Mouse (Mus musculus): ENCODE data around the gene Tbrg1. TPM values are rescaled to one million over a fixed set of nuclear protein-coding genes. Genes with fewer than 3 reads are reported as not detected.

Tbrg1 gene
- polyA plus RNA-seq (2015; fragmentation: Nextera tagmentation; extraction: Ambion mirVana), result 65.9 and 72.0 TPM in 2 replicates

DNA sequence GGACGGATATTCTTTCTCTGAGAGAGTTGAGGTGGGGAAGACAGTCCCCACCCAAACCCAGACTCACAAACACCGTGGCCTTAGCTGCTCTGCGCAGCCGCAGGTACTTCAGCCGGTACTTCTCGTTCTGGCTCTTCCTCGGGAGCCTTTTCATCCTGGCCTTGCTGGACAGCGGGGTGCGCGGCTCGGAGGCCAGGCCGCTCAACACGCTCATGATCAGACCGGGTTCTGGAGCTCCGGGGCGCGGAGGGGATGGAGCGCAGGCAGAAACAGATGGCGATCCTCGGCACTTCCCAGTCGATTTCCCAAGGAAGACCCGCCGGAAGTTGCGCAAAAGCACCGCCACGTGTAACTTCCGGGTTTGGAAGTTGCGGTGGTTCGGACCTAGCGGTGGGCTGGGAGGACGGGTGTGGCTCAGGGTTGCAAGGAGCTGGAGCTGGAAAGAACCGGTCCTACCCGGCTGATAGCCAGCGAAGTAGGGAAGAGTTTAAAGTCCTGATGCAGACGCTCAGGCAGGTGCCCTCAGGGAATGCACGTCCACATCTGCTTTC lies at the start of gene Tbrg1:
Tbrg1 (minus strand) TSS at position 382 of the 551 bp plus-strand sequence.
- peak within 1 kb of the TSS; percentile 69 for H3K4me2 ChIP-seq
- under 1% methylated on average over 36 of the region's 36 CpGs for WGBS (ENCODE audit: insufficient replicate concordance)
- ATAC-seq (ENCODE audit: low read depth) (peak; percentile 92), DNase-seq (peak; percentile 76)
- peak within 1 kb of the TSS; percentile 85 for H3K9ac ChIP-seq
- peaks cover 14% of the 10 kb centered on the region for H3K4me1 ChIP-seq (replicated peaks)
- H3K36me3 ChIP-seq, result peaks cover 25% of the 10 kb centered on the region
- H3K9me3 ChIP-seq (replicated peaks), result no peaks in the 10 kb centered on the region
- H3K27ac ChIP-seq, result peak within 1 kb of the TSS; percentile 85
- H3K27me3 ChIP-seq, result no peaks in the 10 kb centered on the region
- peak within 1 kb of the TSS; percentile 84 for H3K4me3 ChIP-seq (replicated peaks)

DNA sequence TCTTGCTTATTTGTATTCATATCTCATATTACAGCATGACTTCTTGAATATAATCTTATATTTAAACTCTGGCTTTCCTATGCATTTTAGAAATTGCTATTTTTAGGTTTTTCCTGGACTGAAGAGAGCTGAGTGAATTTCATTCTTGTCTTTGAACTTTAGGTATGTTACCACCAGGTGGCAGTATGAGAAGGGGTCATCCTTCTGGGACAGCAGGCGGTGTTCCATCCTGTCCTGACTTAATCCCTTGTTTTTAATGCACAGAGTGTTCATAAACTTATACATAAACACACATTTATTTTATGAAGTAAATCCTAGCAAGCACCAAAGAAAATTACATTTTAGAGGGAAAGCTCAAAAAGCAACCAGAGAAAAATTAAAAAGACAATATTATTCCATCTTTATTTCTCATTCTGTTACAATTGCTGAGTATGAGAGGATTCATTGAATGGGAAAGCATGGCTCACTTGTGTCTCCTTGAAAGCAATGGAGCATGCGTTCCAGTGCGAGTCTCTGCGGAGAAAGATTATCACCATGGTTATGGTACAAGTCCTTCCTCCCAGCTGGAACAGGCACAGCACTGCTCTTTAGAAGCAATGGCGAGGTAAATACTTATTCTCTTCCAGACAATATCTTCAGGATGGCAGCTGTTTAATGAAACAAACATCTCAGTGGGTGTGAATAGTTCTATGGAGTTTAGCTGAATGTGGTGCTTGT lies 33.0 kb upstream of the Tbrg1 start:
- no peaks in the 10 kb centered on the region for H3K4me1 ChIP-seq (replicated peaks)
- no peak for DNase-seq
- no peaks in the 10 kb centered on the region for H3K9me3 ChIP-seq (replicated peaks)
- WGBS (ENCODE audit: insufficient replicate concordance), result 51% methylated on average over 5 of the region's 5 CpGs
- H3K9ac ChIP-seq, result no peak overlapping the region
- H3K36me3 ChIP-seq, result no peaks in the 10 kb centered on the region
- H3K27me3 ChIP-seq, result no peaks in the 10 kb centered on the region
- H3K4me3 ChIP-seq (replicated peaks), result no peak overlapping the region
- no peak overlapping the region for H3K4me2 ChIP-seq
- no peak overlapping the region for H3K27ac ChIP-seq
- ATAC-seq (ENCODE audit: low read depth), result no peak

DNA sequence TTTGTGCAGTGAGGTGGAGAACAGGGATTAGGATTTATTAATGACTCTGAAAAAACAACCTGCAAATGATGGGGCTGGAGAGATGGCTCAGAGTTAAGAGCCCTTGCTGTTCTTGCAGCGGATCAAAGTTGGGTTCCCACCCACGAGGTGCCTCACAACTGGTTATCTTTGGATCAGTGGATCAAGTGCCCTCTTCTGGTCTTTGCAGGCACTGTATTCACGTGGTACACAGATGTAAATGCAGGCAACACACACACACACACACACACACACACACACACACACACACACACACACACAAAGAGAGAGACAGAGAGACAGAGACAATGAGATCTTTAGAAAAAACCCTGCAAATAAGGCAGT lies 30.8 kb upstream of the Tbrg1 start:
- Histone ChIP-seq H3K4me1 (replicated peaks) (no peaks in the 10 kb centered on the region), H3K27ac (no peak overlapping the region), H3K36me3 (no peaks in the 10 kb centered on the region), H3K9me3 (replicated peaks) (no peaks in the 10 kb centered on the region), H3K4me2 (no peak overlapping the region), H3K4me3 (replicated peaks) (no peak overlapping the region), H3K9ac (no peak overlapping the region), H3K27me3 (no peaks in the 10 kb centered on the region)
- 24% methylated on average over 3 of the region's 3 CpGs for WGBS (ENCODE audit: insufficient replicate concordance)
- DNase-seq (no peak), ATAC-seq (ENCODE audit: low read depth) (no peak)

GRCm38 (mm10) chr9:37687288-37687940 lies 30.3 kb upstream of the Tbrg1 start:
- Histone ChIP-seq H3K4me3 (replicated peaks) (no peak overlapping the region), H3K4me1 (replicated peaks) (no peaks in the 10 kb centered on the region), H3K9ac (no peak overlapping the region), H3K27ac (no peak overlapping the region), H3K27me3 (no peaks in the 10 kb centered on the region), H3K9me3 (replicated peaks) (no peaks in the 10 kb centered on the region), H3K36me3 (no peaks in the 10 kb centered on the region), H3K4me2 (no peak overlapping the region)
- DNase-seq, result no peak
- WGBS (ENCODE audit: insufficient replicate concordance), result 47% methylated on average over 3 of the region's 3 CpGs
- ATAC-seq (ENCODE audit: low read depth), result no peak

DNA sequence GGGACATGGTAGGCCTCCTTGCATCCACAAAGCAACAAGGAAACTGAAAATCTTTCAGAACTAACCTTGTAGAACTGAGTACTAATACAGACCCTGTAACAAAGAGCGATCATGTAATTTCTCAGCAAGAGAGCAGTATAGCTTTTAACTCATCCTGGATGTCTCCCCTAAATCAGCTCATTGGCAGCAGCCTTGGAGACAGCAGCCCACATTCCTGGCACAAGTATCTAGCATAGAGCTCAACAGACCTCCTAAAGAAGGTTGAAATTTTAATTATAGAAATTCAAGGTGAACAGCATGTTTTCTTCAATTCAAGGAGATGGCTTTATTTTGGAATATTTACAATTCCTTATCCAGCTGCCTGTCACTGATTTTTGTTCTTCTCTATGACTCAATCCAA lies 24.0 kb upstream of the Tbrg1 start:
- H3K4me1 ChIP-seq (replicated peaks), result no peaks in the 10 kb centered on the region
- no peaks in the 10 kb centered on the region for H3K27me3 ChIP-seq
- DNase-seq, result no peak
- WGBS (ENCODE audit: insufficient replicate concordance), result 82% methylated on average over 1 of the region's 1 CpGs
- H3K9me3 ChIP-seq (replicated peaks), result no peaks in the 10 kb centered on the region
- H3K4me3 ChIP-seq (replicated peaks), result no peak overlapping the region
- H3K27ac ChIP-seq, result no peak overlapping the region
- H3K36me3 ChIP-seq, result no peaks in the 10 kb centered on the region
- no peak overlapping the region for H3K9ac ChIP-seq
- ATAC-seq (ENCODE audit: low read depth), result no peak
- H3K4me2 ChIP-seq, result no peak overlapping the region

- Histone ChIP-seq H3K4me3 (replicated peaks) (no peak overlapping the region), H3K4me2 (no peak overlapping the region), H3K27ac (no peak overlapping the region), H3K9ac (no peak overlapping the region), H3K36me3 (no peaks in the 10 kb centered on the region), H3K4me1 (replicated peaks) (no peaks in the 10 kb centered on the region), H3K27me3 (no peaks in the 10 kb centered on the region), H3K9me3 (replicated peaks) (no peaks in the 10 kb centered on the region)
- no peak for ATAC-seq (ENCODE audit: low read depth)
- no peak for DNase-seq
- 61% methylated on average over 4 of the region's 4 CpGs for WGBS (ENCODE audit: insufficient replicate concordance)
Measured at GRCm38 (mm10) chr9:37675287-37675686, 18.2 kb upstream of the Tbrg1 start.

DNA sequence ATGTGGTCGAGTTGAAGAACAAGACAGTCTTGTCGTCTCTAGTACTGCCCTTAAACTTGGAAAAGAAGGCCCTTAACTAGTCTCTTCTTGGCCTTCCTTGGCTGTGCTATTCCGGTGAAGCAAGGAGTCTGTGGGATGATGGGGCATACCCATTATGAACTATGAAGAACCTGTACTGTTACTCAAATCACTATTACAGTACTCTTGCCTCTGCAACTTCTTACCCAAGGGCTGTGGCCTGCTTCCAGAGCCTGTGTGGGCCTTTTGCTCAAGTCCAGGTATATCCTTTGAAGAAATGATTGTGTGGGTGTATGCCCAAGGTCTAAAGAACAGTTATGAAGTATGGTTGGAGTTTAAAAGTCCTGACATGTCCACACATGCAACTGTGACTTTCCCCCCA lies 13.1 kb upstream of the Tbrg1 start:
- H3K4me2 ChIP-seq, result no peak overlapping the region
- H3K27ac ChIP-seq, result no peak overlapping the region
- H3K9me3 ChIP-seq (replicated peaks), result no peaks in the 10 kb centered on the region
- no peak for ATAC-seq (ENCODE audit: low read depth)
- H3K27me3 ChIP-seq, result no peaks in the 10 kb centered on the region
- no peaks in the 10 kb centered on the region for H3K4me1 ChIP-seq (replicated peaks)
- no peak for DNase-seq
- no peaks in the 10 kb centered on the region for H3K36me3 ChIP-seq
- WGBS (ENCODE audit: insufficient replicate concordance), result 56% methylated on average over 3 of the region's 3 CpGs
- H3K9ac ChIP-seq, result no peak overlapping the region
- no peak overlapping the region for H3K4me3 ChIP-seq (replicated peaks)

DNA sequence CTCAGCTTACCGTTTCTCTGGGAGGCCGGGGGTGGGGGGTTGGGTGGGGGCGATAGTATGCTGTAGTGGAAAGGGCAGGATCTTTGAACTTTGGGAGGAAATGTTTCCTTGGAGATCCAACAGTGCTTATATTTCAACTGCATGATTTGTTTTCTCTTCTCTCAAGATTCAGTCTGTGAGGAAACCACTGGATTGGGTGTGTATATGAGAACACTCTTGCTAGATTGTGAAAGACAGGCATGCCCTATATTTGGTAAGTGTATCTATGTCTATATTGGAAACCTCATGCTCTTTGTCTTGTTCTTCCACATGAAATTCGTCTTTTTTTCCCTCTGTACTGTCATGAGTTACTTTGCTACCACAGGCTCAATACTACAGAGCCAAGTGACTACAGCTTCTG lies 12.6 kb upstream of the Tbrg1 start:
- Histone ChIP-seq H3K4me2 (no peak overlapping the region), H3K9me3 (replicated peaks) (no peaks in the 10 kb centered on the region), H3K27me3 (no peaks in the 10 kb centered on the region), H3K4me1 (replicated peaks) (no peaks in the 10 kb centered on the region), H3K4me3 (replicated peaks) (no peak overlapping the region), H3K27ac (no peak overlapping the region), H3K9ac (no peak overlapping the region), H3K36me3 (no peaks in the 10 kb centered on the region)
- DNase-seq (no peak), ATAC-seq (ENCODE audit: low read depth) (no peak)
- 64% methylated on average over 4 of the region's 4 CpGs for WGBS (ENCODE audit: insufficient replicate concordance)

DNA sequence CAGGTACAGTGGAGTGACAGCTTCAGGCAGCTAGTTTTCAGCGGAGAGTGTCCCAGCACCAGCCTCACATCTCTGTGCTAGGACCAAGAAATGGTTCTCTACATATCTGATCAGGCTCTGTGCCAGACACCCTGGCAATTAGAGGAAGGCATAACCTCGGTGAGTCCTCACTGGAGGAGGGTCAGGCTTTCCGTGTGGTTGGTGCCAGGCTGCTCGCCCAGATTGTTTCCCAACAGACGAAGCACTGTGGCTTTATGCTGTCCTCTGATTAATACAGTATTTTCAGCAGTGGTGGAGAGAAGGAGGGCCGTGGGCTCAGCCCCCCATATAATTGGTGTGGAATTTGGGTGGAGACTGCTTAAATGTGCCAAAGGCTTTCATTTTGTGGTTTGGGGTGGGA lies 12.0 kb upstream of the Tbrg1 start, which contains the start of gene Panx3:
Panx3 (minus strand) TSS at position 121 of the 400 bp plus-strand sequence.
- DNase-seq, result no peak
- H3K4me1 ChIP-seq (replicated peaks), result no peaks in the 10 kb centered on the region
- H3K9ac ChIP-seq, result no peak within 1 kb of the TSS
- H3K27me3 ChIP-seq, result no peaks in the 10 kb centered on the region
- ATAC-seq (ENCODE audit: low read depth), result no peak
- H3K36me3 ChIP-seq, result no peaks in the 10 kb centered on the region
- no peaks in the 10 kb centered on the region for H3K9me3 ChIP-seq (replicated peaks)
- H3K27ac ChIP-seq, result no peak within 1 kb of the TSS
- H3K4me2 ChIP-seq, result no peak within 1 kb of the TSS
- 60% methylated on average over 6 of the region's 6 CpGs for WGBS (ENCODE audit: insufficient replicate concordance)
- H3K4me3 ChIP-seq (replicated peaks), result no peak within 1 kb of the TSS

DNA sequence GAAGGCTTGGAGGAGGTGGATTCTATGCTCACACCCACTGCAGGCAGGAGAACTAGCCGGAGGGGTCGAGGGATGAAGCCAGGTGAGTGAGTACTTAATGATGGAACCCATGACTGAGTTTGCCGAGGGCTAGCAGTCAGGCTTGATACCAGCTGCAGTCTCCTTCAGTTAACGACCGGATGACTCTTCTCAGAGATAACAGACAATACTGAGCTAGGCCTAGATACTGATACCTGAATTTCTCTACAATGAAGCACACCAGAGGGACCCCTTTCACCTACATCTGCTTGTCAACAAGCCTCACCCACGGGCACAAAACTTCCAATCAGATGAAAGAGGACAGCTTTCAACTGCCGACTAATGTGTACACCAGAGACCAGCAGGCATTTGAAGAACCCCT lies 8.9 kb upstream of the Tbrg1 start:
- no peaks in the 10 kb centered on the region for H3K27me3 ChIP-seq
- H3K4me3 ChIP-seq (replicated peaks), result no peak overlapping the region
- WGBS (ENCODE audit: insufficient replicate concordance), result 39% methylated on average over 7 of the region's 7 CpGs
- H3K4me1 ChIP-seq (replicated peaks), result no peaks in the 10 kb centered on the region
- no peak overlapping the region for H3K4me2 ChIP-seq
- H3K27ac ChIP-seq, result no peak overlapping the region
- ATAC-seq (ENCODE audit: low read depth), result no peak
- H3K9ac ChIP-seq, result no peak overlapping the region
- DNase-seq, result no peak
- H3K36me3 ChIP-seq, result no peaks in the 10 kb centered on the region
- no peaks in the 10 kb centered on the region for H3K9me3 ChIP-seq (replicated peaks)

GRCm38 (mm10) chr9:37664604-37665003 lies 7.5 kb upstream of the Tbrg1 start:
- DNase-seq, result no peak
- Histone ChIP-seq H3K27ac (no peak overlapping the region), H3K4me1 (replicated peaks) (no peaks in the 10 kb centered on the region), H3K4me3 (replicated peaks) (no peak overlapping the region), H3K36me3 (no peaks in the 10 kb centered on the region), H3K27me3 (no peaks in the 10 kb centered on the region), H3K9ac (no peak overlapping the region), H3K9me3 (replicated peaks) (no peaks in the 10 kb centered on the region), H3K4me2 (no peak overlapping the region)
- ATAC-seq (ENCODE audit: low read depth), result no peak
- 44% methylated on average over 2 of the region's 2 CpGs for WGBS (ENCODE audit: insufficient replicate concordance)

GRCm38 (mm10) chr9:37663210-37663609 lies 6.1 kb upstream of the Tbrg1 start:
- ATAC-seq (ENCODE audit: low read depth), result no peak
- H3K9ac ChIP-seq, result no peak overlapping the region
- 56% methylated on average over 1 of the region's 1 CpGs for WGBS (ENCODE audit: insufficient replicate concordance)

More at GRCm38 (mm10) chr9:37663210-37663609, 6.1 kb upstream of the Tbrg1 start:
- Histone ChIP-seq H3K4me3 (replicated peaks) (no peak overlapping the region), H3K27me3 (no peaks in the 10 kb centered on the region), H3K4me2 (no peak overlapping the region), H3K4me1 (replicated peaks) (no peaks in the 10 kb centered on the region), H3K27ac (no peak overlapping the region), H3K9me3 (replicated peaks) (no peaks in the 10 kb centered on the region), H3K36me3 (no peaks in the 10 kb centered on the region)
- DNase-seq, result no peak
